Mouse (Mus musculus) spleen, adult 2 months (tissue): ENCODE results near the gene Flt4. TPM values are rescaled to one million over a fixed set of nuclear protein-coding genes. Genes with fewer than 3 reads are reported as not detected.

Experiments used
- DNase-seq, 2 experiments: peaks; one replicate each; pipeline versions ENCODE4 v3.0.0 to v3.0.0-alpha.2; 2012 to 2021; ENCODE audit warnings: low spot score in 2 of 2, low read depth in 1 of 2
- H3K27ac ChIP-seq: fragments of 200-500 bp; 2 replicates; pipeline ENCODE4 v1.5.1; 2012; ENCODE audit warnings: low read length, inconsistent platforms; ENCODE audit not compliant: insufficient read depth
- H3K27me3 ChIP-seq: fragments of 200-500 bp; 2 replicates; pipeline ENCODE4 v1.6.1; 2012; ENCODE audit warnings: mild to moderate bottlenecking, moderate library complexity, low read length, inconsistent platforms; ENCODE audit not compliant: control insufficient read depth, insufficient read depth
- H3K36me3 ChIP-seq: fragments of 200-500 bp; 2 replicates; pipeline ENCODE4 v1.6.1; 2012; ENCODE audit warnings: mild to moderate bottlenecking, low read length, inconsistent platforms; ENCODE audit not compliant: control insufficient read depth, insufficient read depth
- H3K4me1 ChIP-seq: fragments of 200-500 bp; 2 replicates; pipeline ENCODE4 v1.6.1; 2011; ENCODE audit warnings: inconsistent platforms; ENCODE audit not compliant: control insufficient read depth, insufficient read depth, insufficient read length
- H3K4me3 ChIP-seq: fragments of 200-500 bp; 2 replicates; pipeline ENCODE4 v1.5.1; 2011; ENCODE audit warnings: mild to moderate bottlenecking, inconsistent platforms; ENCODE audit not compliant: insufficient read depth, insufficient read length; ENCODE audit errors: extremely low read depth
- CTCF ChIP-seq: fragments of 200-500 bp; IDR thresholded peaks from 2 replicates; pipeline ENCODE4 v1.5.1; 2011; ENCODE audit warnings: mild to moderate bottlenecking, inconsistent platforms; ENCODE audit not compliant: insufficient read depth, insufficient read length, insufficient replicate concordance; ENCODE audit errors: extremely low read depth
- POLR2A ChIP-seq: fragments of 200-500 bp; IDR thresholded peaks from 2 replicates; pipeline ENCODE4 v1.6.1; 2011; ENCODE audit warnings: low read depth, low read length, inconsistent platforms
- WGBS: fragments of 180-500 bp; shearing (Covaris S2); methylation state at CpG from one replicate; pipeline ENCODE4 v1.1.7; 2018; 5-methylcytosine and 5-hydroxymethylcytosine counted together
- polyA plus RNA-seq: library from polyadenylated mRNA; depleted of rRNA; stranded (reverse); fragments of >200 nt; gene quantifications from 2 replicates; pipeline ENCODE4 v1.2.3, GENCODE M21; 2012; rRNA removed

The Flt4 gene
- polyA plus RNA-seq, 1 experiment = 6.6 TPM

GRCm38 (mm10) chr11:49699079-49699478 lies 90.0 kb downstream of the Flt4 start:
- H3K27ac ChIP-seq = no peak overlapping the region
- H3K4me3 ChIP-seq = no peak overlapping the region
- TF ChIP-seq POLR2A = no peak
- no peak for TF ChIP-seq CTCF
- peaks cover 14% of the 10 kb centered on the region for H3K36me3 ChIP-seq
- no peak for DNase-seq
- 86% methylated on average over 1 of the region's 1 CpGs for WGBS
- no peaks in the 10 kb centered on the region for H3K27me3 ChIP-seq
- H3K4me1 ChIP-seq = no peaks in the 10 kb centered on the region; the same call in 1 of the 2 replicates

- WGBS = 92% methylated on average over 8 of the region's 8 CpGs
- no peak for TF ChIP-seq POLR2A
- TF ChIP-seq CTCF = no peak
- Histone ChIP-seq H3K4me3 (no peak overlapping the region), H3K27ac (no peak overlapping the region), H3K27me3 (no peaks in the 10 kb centered on the region), H3K36me3 (peaks cover 19% of the 10 kb centered on the region), H3K4me1 (peaks cover 1% of the 10 kb centered on the region; the same call in 1 of the 2 replicates)
- DNase-seq = no peak
These were observed 93.0 kb downstream of the Flt4 start for GRCm38 (mm10) chr11:49702014-49702413.

Other genes with a start within 250 kb of the Flt4 start
- gene Olfr1389, start 186.2 kb upstream of the Flt4 start, polyA plus RNA-seq = not detected in 2 replicates
- 0.08 TPM in 1 of 2 replicates, not detected in the other for gene Olfr1388, start 172.6 kb upstream of the Flt4 start, polyA plus RNA-seq
- gene Olfr1387, start 153.9 kb upstream of the Flt4 start, polyA plus RNA-seq = not detected in 2 replicates
- not detected in 2 replicates for gene Olfr1386, start 144.2 kb upstream of the Flt4 start, polyA plus RNA-seq
- gene Olfr1385, start 120.2 kb upstream of the Flt4 start, polyA plus RNA-seq = not detected in 2 replicates
- not detected in 2 replicates for gene Olfr1384, start 102.5 kb upstream of the Flt4 start, polyA plus RNA-seq
- gene Olfr1383, start 89.6 kb upstream of the Flt4 start, polyA plus RNA-seq = not detected in 2 replicates
- gene Olfr1382, start 81.0 kb upstream of the Flt4 start, polyA plus RNA-seq = not detected in 2 replicates
- not detected in 2 replicates for gene Olfr1381, start 65.8 kb upstream of the Flt4 start, polyA plus RNA-seq
- gene Olfr1380, start 52.4 kb upstream of the Flt4 start, polyA plus RNA-seq = not detected in 2 replicates
- 0.28 TPM in 1 of 2 replicates, not detected in the other for gene Scgb3a1, start 54.3 kb downstream of the Flt4 start, polyA plus RNA-seq
- 7.3 and 8.5 TPM in 2 replicates for gene Cnot6, start 103.5 kb downstream of the Flt4 start, polyA plus RNA-seq
- 0.56 and 0.70 TPM in 2 replicates for gene Gfpt2, start 184.9 kb downstream of the Flt4 start, polyA plus RNA-seq
- 11.9 and 12.1 TPM in 2 replicates for gene Mapk9, start 237.5 kb downstream of the Flt4 start, polyA plus RNA-seq